Mouse (Mus musculus): ENCODE measurements around the gene Asb7.

DNA sequence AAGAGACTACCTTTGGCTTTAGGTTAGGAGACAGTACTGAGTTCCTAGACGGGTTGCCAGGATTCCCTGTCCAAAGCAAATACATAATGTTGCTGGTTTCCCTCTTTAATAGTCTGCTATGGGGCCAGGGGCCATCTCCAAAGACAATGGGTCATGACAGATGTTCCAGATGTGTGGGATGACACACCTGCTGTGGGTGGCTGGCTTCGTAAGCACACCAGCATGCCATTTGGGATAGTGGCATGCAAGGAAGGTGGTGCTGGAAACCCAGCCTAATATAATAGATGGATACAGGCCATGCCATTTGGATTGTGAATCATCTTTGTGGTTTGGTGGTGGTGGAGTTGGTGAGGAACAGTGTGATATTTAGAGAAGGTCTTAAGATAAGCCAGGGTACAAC, 39.8 kb upstream of the Asb7 start:
- no peak for TF ChIP-seq CTCF (IDR thresholded peaks at IDR 0.05; ENCODE audit: borderline replicate concordance, control insufficient read depth, extremely low read depth, insufficient read depth, low read length, poor library complexity)
- TF ChIP-seq POLR2A (IDR thresholded peaks at IDR 0.05; ENCODE audit: control insufficient read depth, extremely low read depth, insufficient read depth, low read length, poor library complexity): no peak
